Mouse (Mus musculus): ENCODE measurements around the gene Sdhc.

DNA sequence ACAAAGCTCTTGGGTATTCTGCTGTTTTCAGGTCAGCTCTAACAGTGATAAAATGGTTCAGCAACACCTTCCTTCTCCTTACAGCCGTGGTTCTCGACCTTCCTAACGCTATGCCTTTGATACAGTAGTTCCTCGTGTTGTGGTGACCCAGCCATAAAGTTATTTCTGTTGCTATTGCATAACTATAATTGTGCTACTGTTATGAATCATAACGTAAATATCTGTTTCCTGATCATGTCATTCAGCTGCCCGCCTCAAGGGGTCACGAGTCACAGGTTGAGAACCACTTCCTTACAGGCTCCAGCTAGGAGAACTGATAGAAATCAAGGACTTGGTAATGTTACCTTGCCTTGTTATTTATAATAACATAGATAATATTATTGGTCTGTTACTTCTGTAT is 33.9 kb upstream of the Sdhc start:
- no peak for TF ChIP-seq CTCF (IDR thresholded peaks at IDR 0.05; ENCODE audit: borderline replicate concordance, extremely low read depth, insufficient read depth, insufficient read length)
- TF ChIP-seq POLR2A (IDR thresholded peaks at IDR 0.05; ENCODE audit: borderline replicate concordance, extremely low read depth, insufficient read depth, insufficient read length, poor library complexity, severe bottlenecking): no peak

Data from brain, embryonic 14.5 days (tissue).